Mouse (Mus musculus) duodenum, adult 2 months (tissue): Measurements from ENCODE around the gene Tcp11l2. TPM values are rescaled to one million over a fixed set of nuclear protein-coding genes. Genes with fewer than 3 reads are reported as not detected.

Experiments used
- polyA plus RNA-seq: library from polyadenylated mRNA; depleted of rRNA; stranded (reverse); fragments of >200 nt; gene quantifications from 2 replicates; pipeline ENCODE4 v1.2.3, GENCODE M21; 2012; ENCODE audit warnings: low replicate concordance; rRNA removed

The Tcp11l2 gene
- 6.9 and 18.0 TPM in 2 replicates for polyA plus RNA-seq

GRCm38 (mm10) chr10:84576395-84577070, at the start of gene Tcp11l2:
Gene Tcp11l2 (plus strand): TSS chr10:84576626.

GRCm38 (mm10) chr10:84533912-84534671, 42.3 kb upstream of the Tcp11l2 start, which contains the start of gene Ckap4:
Gene Ckap4 (minus strand): TSS chr10:84534062.

GRCm38 (mm10) chr10:84621826-84622790, 45.7 kb downstream of the Tcp11l2 start, which contains the start of gene Polr3b:
Gene Polr3b (plus strand): TSS chr10:84622292.

Other genes starting within 250 kb of the Tcp11l2 start
- gene Nuak1, start 136.0 kb upstream of the Tcp11l2 start, polyA plus RNA-seq = 1.2 and 2.0 TPM in 2 replicates
- 8.3 and 14.4 TPM in 2 replicates for gene Ckap4, start 42.6 kb upstream of the Tcp11l2 start, polyA plus RNA-seq
- 0.76 and 0.96 TPM in 2 replicates for gene Polr3b, start 45.7 kb downstream of the Tcp11l2 start, polyA plus RNA-seq
- not detected in 2 replicates for gene Rfx4, start 179.4 kb downstream of the Tcp11l2 start, polyA plus RNA-seq